Mouse (Mus musculus) heart, adult 2 months (tissue): ENCODE results near the gene Galr2. TPM values are rescaled to one million over a fixed set of nuclear protein-coding genes. Genes with fewer than 3 reads are reported as not detected.
A peak's percentile ranks its signal among the peaks of the same experiment; 100 is the strongest.

Experiments
- DNase-seq, 2 experiments: peaks; one replicate each; pipeline ENCODE4 v3.0.0; 2021
- H3K27ac ChIP-seq: fragments of 200-600 bp; 2 replicates; pipeline ENCODE4 v1.8.1; 2022
- H3K27me3 ChIP-seq: fragments of 200-500 bp; 2 replicates; pipeline ENCODE4 v1.6.1; 2012; ENCODE audit warnings: mild to moderate bottlenecking, low read length, inconsistent platforms, mixed read lengths; ENCODE audit not compliant: control insufficient read depth, insufficient read depth
- H3K36me3 ChIP-seq: fragments of 200-500 bp; 2 replicates; pipeline ENCODE4 v1.6.1; 2012; ENCODE audit warnings: low read length, inconsistent platforms; ENCODE audit not compliant: control insufficient read depth, insufficient read depth
- H3K4me1 ChIP-seq: fragments of 200-500 bp; 2 replicates; pipeline ENCODE4 v1.6.1; 2011; ENCODE audit warnings: low read length; ENCODE audit not compliant: control insufficient read depth, insufficient read depth
- H3K4me3 ChIP-seq: fragments of 200-600 bp; 2 replicates; pipeline ENCODE4 v1.8.1; 2022
- H3K79me2 ChIP-seq: fragments of 200-500 bp; replicated peaks from 2 replicates; pipeline ENCODE4 v1.6.1; 2012; ENCODE audit warnings: mild to moderate bottlenecking, inconsistent platforms, low read length, moderate library complexity, mixed read lengths; ENCODE audit not compliant: control insufficient read depth, insufficient read depth
- H3K9ac ChIP-seq: fragments of 200-500 bp; 2 replicates; pipeline ENCODE4 v1.6.1; 2012; ENCODE audit warnings: low read depth, mild to moderate bottlenecking, control low read depth, inconsistent platforms, low read length, mixed read lengths
- CTCF ChIP-seq: fragments of 200-600 bp; IDR thresholded peaks from 2 replicates; pipeline ENCODE4 v1.8.1; 2022; ENCODE audit warnings: antibody characterized with exemption, mild to moderate bottlenecking, moderate library complexity
- EP300 ChIP-seq: fragments of 200-500 bp; IDR thresholded peaks from 2 replicates; pipeline ENCODE4 v1.6.1; 2011; ENCODE audit warnings: low read depth, low read length, control low read depth; ENCODE audit not compliant: insufficient read depth
- POLR2A ChIP-seq: fragments of 200-500 bp; IDR thresholded peaks from 2 replicates; pipeline ENCODE4 v1.6.1; 2011; ENCODE audit warnings: mild to moderate bottlenecking, low read depth, low read length, control low read depth; ENCODE audit not compliant: insufficient read depth
- WGBS: fragments of 180-500 bp; shearing (Covaris S2); methylation state at CpG from one replicate; pipeline ENCODE4 v1.1.7; 2018; 5-methylcytosine and 5-hydroxymethylcytosine counted together
- intact Hi-C: fragments of 180-260 bp; cut with DNase I; formaldehyde crosslinking; loops from one replicate; pipeline ENCODE4 v1.15.1; 2025
- polyA plus RNA-seq: library from polyadenylated mRNA; depleted of rRNA; stranded (reverse); fragments of >200 nt; gene quantifications from 2 replicates; pipeline ENCODE4 v1.2.3, GENCODE M21; 2012
- total RNA-seq, 2 experiments: library from RNA; stranded (reverse); gene quantifications; 2 replicates each; pipeline ENCODE4 v1.2.3; 2021

Gene Galr2
- total and polyA plus RNA-seq, 3 experiments = 0.18 TPM; not detected in 2

DNA sequence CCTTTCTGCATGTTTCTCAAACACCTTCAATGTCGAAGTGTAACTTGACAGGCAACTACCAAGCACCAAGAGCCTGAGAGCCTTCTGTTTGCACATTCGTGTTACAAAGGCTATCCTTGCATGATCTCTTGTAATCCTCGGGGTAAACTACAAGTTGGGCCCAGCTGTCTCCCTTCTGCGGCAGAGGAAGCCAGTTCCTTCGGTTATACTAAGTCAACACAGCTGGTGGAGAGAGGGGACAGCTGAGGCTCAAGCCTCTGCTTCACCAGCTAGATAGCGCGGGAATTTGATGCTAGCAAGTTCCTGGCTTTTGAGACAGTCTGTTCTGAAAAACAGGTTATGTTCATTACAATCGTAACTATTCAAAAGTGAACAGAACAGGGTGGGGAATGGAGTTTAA lies 31.6 kb downstream of the Galr2 start:
- Histone ChIP-seq H3K79me2 (no peaks in the 10 kb centered on the region), H3K4me3 (no peak overlapping the region), H3K4me1 (no peaks in the 10 kb centered on the region), H3K9ac (no peak overlapping the region), H3K27me3 (no peaks in the 10 kb centered on the region), H3K36me3 (no peaks in the 10 kb centered on the region), H3K27ac (no peak overlapping the region)
- intact Hi-C loops = no loop called here
- no peak for TF ChIP-seq POLR2A
- TF ChIP-seq EP300 = no peak
- DNase-seq = no peak
- WGBS = 62% methylated on average over 8 of the region's 8 CpGs

DNA sequence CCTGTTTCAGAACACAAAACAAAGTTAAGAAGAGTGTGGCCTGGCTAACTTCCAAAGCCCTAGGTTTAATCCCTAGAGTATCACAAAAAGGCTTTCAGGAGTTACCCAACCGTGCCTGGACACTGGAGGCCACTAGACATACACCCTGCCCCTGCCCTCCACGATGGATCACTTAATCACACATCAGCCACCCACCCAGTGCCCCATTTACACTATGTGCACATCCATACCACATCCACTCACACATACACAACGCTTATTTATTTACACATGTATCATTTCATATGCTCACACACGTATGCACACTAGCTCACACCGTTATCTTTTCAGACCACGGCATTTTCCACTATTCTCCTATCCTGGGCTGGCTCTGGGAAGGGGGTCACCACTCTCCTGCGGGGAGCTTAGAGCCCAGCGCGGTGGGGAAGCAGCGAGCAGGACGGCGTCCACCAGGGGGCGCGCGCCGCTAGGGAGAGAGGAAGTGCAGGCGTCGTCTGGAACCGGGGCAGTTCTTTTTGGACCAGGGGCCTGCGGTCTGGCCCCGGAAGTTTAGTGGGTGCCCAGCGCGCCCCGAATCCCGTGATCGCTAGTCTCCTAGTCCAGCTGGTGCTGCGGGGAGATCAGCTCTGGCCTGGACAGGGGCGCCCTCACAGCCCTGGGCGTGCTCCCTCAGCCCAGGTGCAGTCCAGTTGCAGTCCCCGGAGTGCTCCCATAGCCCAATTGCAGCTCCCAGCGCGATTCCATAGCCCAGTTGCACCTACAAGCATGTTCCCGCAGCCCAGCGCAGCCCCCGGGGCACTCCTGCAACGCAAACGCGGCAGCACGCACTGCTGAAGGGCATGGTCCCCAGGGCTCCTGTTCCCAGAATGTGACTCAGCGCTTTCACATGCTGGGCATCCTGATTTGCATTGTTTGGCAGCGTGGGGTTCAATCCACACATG lies 38.2 kb downstream of the Galr2 start:
- 2% methylated on average over 41 of the region's 41 CpGs for WGBS
- no peak overlapping the region for H3K27ac ChIP-seq
- TF ChIP-seq POLR2A = no peak
- TF ChIP-seq CTCF = no peak; the same call in 1 of the 2 replicates
- peak; percentile 65; the same call in 1 of the 2 replicates for TF ChIP-seq EP300
- H3K9ac ChIP-seq = peak overlapping the region; percentile 79
- peak; percentile 85 to 95 for DNase-seq
- peak overlapping the region; percentile 53 for H3K4me3 ChIP-seq
- H3K36me3 ChIP-seq = no peaks in the 10 kb centered on the region
- H3K79me2 ChIP-seq = no peaks in the 10 kb centered on the region
- peaks cover 3% of the 10 kb centered on the region for H3K4me1 ChIP-seq
- no peaks in the 10 kb centered on the region for H3K27me3 ChIP-seq
- intact Hi-C loops = loop anchor here (1.0 to 5.0 kb wide), 5 partner anchors 16 to 223 kb away; partner anchors contain the start of gene Foxj1

DNA sequence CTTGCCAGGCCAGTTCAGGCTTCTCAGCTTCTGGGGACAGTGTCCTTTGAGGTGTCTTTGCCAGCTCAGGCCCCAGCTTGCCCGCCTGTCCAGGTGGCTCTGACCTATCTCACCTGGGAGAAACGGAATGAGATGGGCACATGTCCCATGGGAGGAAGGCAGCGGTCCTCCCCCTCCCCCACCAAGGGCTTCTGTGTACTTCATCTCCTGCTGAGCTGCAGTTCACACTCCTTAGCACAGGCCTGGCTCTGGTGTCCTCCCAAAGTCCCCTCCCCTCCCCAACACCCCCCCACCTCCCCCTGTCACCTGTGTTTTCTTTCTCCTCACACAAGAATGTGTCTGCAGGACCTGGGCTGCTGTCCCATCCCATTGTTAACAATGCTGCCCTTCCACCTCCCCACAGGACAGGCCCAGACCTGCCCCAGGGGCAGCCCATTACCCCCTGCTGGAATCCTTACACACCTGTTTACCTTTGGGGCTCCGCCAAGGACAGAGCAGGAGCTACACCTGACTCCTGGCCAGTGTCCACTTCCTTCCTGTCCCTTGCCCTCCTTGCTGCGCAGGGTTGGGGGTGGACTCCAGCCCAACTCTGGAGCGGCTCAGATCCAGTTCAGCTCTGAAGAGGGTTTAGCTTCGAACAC lies 46.3 kb downstream of the Galr2 start:
- TF ChIP-seq EP300 = no peak
- no peak for TF ChIP-seq CTCF
- TF ChIP-seq POLR2A = no peak
- intact Hi-C loops = no loop called here
- H3K27me3 ChIP-seq = no peaks in the 10 kb centered on the region
- no peaks in the 10 kb centered on the region for H3K4me1 ChIP-seq
- H3K4me3 ChIP-seq = no peak overlapping the region
- no peaks in the 10 kb centered on the region for H3K79me2 ChIP-seq
- H3K9ac ChIP-seq = no peak overlapping the region
- H3K36me3 ChIP-seq = no peaks in the 10 kb centered on the region
- no peak for DNase-seq
- H3K27ac ChIP-seq = no peak overlapping the region
- WGBS = 73% methylated on average over 7 of the region's 7 CpGs

DNA sequence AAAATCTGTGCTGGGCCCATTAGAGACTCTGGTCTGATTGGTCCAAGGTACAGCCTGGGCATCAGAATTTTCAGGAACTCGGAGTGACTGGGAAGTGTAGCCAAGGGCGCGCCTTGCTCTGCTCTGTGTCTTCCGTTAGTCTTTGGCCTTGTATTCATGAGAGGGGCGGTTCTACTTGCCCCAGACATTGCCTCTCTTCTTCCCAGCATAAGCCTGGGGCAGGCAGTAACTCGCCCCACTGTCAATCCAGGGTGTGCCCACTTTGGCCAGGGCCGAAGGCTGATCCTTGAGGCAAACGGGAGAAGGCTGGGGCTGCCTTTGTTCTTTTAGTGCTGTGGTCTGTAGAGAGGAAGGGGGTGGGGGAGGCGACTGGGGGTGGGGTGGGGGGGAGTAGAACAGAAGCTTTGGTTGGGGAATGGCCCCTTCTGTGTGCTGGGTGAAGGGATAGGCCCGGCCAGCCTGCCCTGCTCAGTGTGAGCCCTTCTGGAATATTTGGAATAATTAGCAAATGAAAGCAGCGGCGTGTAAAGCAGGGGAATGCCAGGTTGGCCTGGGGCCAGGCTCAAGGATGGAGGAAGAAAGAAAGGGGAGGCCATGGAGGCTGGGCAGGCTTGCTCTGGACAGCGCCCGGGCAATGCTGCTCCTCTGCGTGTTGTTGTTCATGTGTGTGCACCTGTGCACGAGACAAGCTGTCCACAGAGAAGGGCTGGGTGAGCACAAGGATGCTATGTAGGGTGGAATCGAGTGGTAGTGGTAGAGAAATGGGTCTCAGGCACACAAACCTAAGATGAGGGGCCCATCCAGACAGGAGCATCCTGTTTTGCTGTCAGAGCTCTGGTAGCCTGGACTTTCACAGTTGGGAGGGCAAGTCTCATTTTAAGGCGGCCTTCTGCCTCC lies 48.8 kb downstream of the Galr2 start:
- H3K27ac ChIP-seq = no peak overlapping the region
- intact Hi-C loops = no loop called here
- peaks cover 6% of the 10 kb centered on the region for H3K27me3 ChIP-seq
- TF ChIP-seq POLR2A (no peak), CTCF (no peak), EP300 (no peak)
- H3K36me3 ChIP-seq = no peaks in the 10 kb centered on the region
- no peaks in the 10 kb centered on the region for H3K4me1 ChIP-seq
- no peak overlapping the region for H3K4me3 ChIP-seq
- H3K79me2 ChIP-seq = no peaks in the 10 kb centered on the region
- WGBS = 59% methylated on average over 18 of the region's 18 CpGs
- H3K9ac ChIP-seq = no peak overlapping the region
- no peak for DNase-seq

DNA sequence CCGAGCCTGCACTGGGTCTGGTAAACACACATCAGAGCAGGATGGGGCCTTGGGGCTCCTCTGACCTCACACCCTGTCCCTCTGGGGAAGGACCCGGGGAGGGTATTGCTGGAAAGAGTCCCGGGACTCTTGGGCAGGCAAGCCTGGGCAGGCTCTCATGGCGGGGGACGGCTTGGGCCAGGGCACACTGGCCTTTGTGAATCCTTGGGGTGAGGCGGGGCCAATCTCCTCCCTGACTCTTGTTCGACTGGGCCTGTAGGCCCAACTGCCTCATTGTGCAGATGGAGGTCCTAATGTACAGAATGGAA lies 49.4 kb downstream of the Galr2 start:
- H3K79me2 ChIP-seq = no peaks in the 10 kb centered on the region
- no peak overlapping the region for H3K27ac ChIP-seq
- H3K27me3 ChIP-seq = peaks cover 6% of the 10 kb centered on the region
- TF ChIP-seq EP300 (no peak), POLR2A (no peak), CTCF (no peak)
- H3K9ac ChIP-seq = no peak overlapping the region
- intact Hi-C loops = no loop called here
- no peak for DNase-seq
- no peaks in the 10 kb centered on the region for H3K4me1 ChIP-seq
- 65% methylated on average over 7 of the region's 7 CpGs for WGBS
- no peak overlapping the region for H3K4me3 ChIP-seq
- H3K36me3 ChIP-seq = no peaks in the 10 kb centered on the region
